Mouse (Mus musculus) kidney, embryonic 14.5 days (tissue): ENCODE results near the gene Zfp526. TPM values are rescaled to one million over a fixed set of nuclear protein-coding genes. Genes with fewer than 3 reads are reported as not detected.

Experiments used
- ATAC-seq: fragments of 200-750 bp; cut with Nextera tagmentation; 2 replicates; pipeline ENCODE4 v1.8.0; 2017; ENCODE audit warnings: moderate number of reproducible peaks, mild to moderate bottlenecking, moderate TSS enrichment, moderate library complexity; ENCODE audit not compliant: low FRiP score, low TSS enrichment
- H3K27ac ChIP-seq: fragments of 300-500 bp; sonication (generic); 2 replicates; pipeline ENCODE4 v1.5.1; 2014; ENCODE audit warnings: low read depth, mild to moderate bottlenecking, low read length, moderate library complexity, mixed read lengths
- H3K27me3 ChIP-seq: fragments of 300-500 bp; sonication (generic); 2 replicates; pipeline ENCODE4 v1.6.1; 2014; ENCODE audit warnings: mild to moderate bottlenecking, low read length; ENCODE audit not compliant: control insufficient read depth, insufficient read depth
- H3K36me3 ChIP-seq: fragments of 300-500 bp; sonication (generic); 2 replicates; pipeline ENCODE4 v1.6.1; 2014; ENCODE audit warnings: low read length, mixed read lengths; ENCODE audit not compliant: control insufficient read depth, insufficient read depth
- H3K4me1 ChIP-seq: fragments of 300-500 bp; sonication (generic); 2 replicates; pipeline ENCODE4 v1.6.1; 2014; ENCODE audit warnings: low read length, mixed read lengths; ENCODE audit not compliant: control insufficient read depth, insufficient read depth
- H3K4me2 ChIP-seq: fragments of 300-500 bp; sonication (generic); replicated peaks from 2 replicates; pipeline ENCODE4 v1.6.1; 2014; ENCODE audit warnings: low read depth, mild to moderate bottlenecking, low read length
- H3K4me3 ChIP-seq: fragments of 300-500 bp; sonication (generic); 2 replicates; pipeline ENCODE4 v1.5.1; 2014; ENCODE audit warnings: mild to moderate bottlenecking, low read length
- H3K9ac ChIP-seq: fragments of 300-500 bp; sonication (generic); 2 replicates; pipeline ENCODE4 v1.6.1; 2014; ENCODE audit warnings: low read depth, mild to moderate bottlenecking, low read length, moderate library complexity
- H3K9me3 ChIP-seq: fragments of 300-500 bp; sonication (generic); 2 replicates; pipeline ENCODE4 v1.6.1; 2016; ENCODE audit warnings: low read length; ENCODE audit not compliant: control insufficient read depth
- WGBS: fragments of 180-500 bp; shearing (Covaris S2); extraction: QIAGEN DNeasy Blood & Tissue Kit; methylation state at CpG from one replicate; pipeline ENCODE4 v1.1.7; 2014; 5-methylcytosine and 5-hydroxymethylcytosine counted together
- polyA plus RNA-seq: library from polyadenylated mRNA; unstranded; fragments of >200 nt; fragmentation: Nextera tagmentation; extraction: Ambion mirVana; gene quantifications from 2 replicates; pipeline ENCODE4 v1.2.1, GENCODE M21; 2014

Gene Zfp526
- polyA plus RNA-seq, 1 experiment from 2014 or later, result 4.2 TPM

DNA sequence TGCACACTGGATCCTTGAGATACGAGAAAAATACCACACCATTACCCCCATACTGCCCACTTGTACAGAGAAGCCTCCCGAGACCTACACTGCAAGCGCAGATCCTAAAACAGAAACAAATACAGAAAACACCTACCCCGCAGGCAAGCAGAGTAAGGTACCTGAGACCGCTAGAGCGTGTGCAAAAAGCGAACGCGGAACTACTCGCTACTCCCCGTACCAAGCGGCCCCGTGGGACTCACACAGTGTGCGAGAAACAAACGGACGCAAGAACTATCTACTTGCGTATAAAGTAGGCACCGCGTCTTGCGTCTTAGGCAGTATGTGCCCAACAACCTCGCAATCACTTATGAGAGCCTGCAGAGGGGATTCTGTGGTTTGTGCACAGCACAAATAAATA is 39.4 kb upstream of the Zfp526 start:
- 7% methylated on average over 21 of the region's 21 CpGs for WGBS
- H3K27me3 ChIP-seq, result peaks cover 64% of the 10 kb centered on the region
- H3K4me2 ChIP-seq, result no peak overlapping the region; the same call in 1 of the 2 replicates
- no peaks in the 10 kb centered on the region for H3K9me3 ChIP-seq
- 0 out of 2 replicates have a peak, but pooled peaks cover 3% of the 10 kb centered on the region for H3K4me1 ChIP-seq
- H3K4me3 ChIP-seq, result no peak overlapping the region; the same call in 1 of the 2 replicates
- no peak for ATAC-seq
- no peak overlapping the region for H3K27ac ChIP-seq
- no peaks in the 10 kb centered on the region for H3K36me3 ChIP-seq
- H3K9ac ChIP-seq, result no peak overlapping the region

DNA sequence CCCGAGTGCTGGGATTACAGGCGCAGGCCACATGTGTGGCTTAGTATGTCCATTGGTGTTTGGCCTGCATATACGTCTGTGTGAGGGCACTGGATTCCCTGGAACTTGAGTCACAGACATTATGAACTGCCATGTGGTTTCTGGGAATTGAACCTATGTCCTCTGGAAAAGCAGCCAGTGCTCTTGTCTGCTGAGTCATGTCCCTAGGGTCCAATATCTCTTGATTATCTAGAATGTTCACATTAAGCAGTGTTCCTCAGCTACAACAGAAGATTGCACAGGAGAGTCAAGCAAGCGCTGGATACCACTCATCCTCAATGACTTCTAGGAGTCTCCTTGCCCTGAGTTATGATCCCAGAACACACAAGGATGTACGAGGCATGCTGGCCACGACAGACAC is 37.1 kb upstream of the Zfp526 start:
- no peak overlapping the region for H3K4me2 ChIP-seq
- no peaks in the 10 kb centered on the region for H3K36me3 ChIP-seq
- H3K4me1 ChIP-seq, result 0 out of 2 replicates have a peak, but pooled peaks cover 3% of the 10 kb centered on the region
- H3K9ac ChIP-seq, result no peak overlapping the region
- no peaks in the 10 kb centered on the region for H3K9me3 ChIP-seq
- H3K27me3 ChIP-seq, result peaks cover 42% of the 10 kb centered on the region
- no peak overlapping the region for H3K4me3 ChIP-seq
- H3K27ac ChIP-seq, result no peak overlapping the region
- no peak for ATAC-seq
- WGBS, result 76% methylated on average over 6 of the region's 6 CpGs

DNA sequence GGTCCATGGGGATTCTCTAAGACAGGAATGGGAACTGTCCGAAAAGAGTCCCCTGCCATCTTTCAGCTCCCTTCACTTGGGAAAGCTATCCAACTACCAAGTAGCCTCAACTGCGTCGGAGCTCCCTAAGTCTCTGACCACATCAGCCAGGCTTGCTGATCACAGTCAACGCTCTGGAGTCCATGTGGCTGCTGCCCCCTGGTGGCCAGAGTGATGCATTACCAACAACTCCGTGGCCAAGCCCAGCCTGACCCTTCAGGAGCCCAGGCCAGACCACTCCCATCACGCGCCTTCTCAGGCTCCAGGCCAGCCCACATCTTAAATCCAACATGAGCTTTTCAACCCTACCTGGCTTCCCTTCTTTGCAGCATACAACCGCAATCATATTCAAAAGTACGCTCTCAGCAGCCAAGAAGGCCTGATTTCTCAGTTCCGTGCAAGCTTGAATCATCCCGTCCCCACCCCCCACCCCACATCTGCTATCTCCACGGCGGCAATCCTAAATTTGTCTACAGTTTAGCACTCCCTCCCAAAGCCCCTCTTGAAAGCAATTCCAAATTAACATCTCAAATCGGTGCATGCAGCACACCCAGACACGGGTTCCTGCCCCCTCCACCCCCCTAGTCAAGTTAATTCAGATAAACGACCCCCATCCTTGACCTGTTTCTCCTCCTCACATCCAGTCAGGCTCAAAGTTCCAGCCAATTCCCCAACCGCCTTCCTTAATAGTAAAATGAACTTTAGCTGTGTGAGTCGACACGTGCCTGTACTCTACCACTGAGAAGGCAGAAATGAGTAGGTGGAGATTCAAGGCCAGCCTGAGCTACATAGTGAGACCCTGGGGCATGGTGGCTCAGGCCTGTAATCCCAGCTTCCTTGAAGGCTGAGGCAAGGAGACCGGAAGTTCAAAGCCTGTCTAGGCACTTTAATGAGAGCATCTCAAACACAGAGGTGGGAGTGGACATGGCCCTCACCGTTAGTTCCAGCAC is 33.3 kb upstream of the Zfp526 start:
- Histone ChIP-seq H3K27me3 (peaks cover 6% of the 10 kb centered on the region; the same call in 1 of the 2 replicates), H3K4me1 (no peaks in the 10 kb centered on the region), H3K9ac (no peak overlapping the region), H3K27ac (no peak overlapping the region), H3K36me3 (no peaks in the 10 kb centered on the region), H3K4me3 (no peak overlapping the region), H3K9me3 (no peaks in the 10 kb centered on the region), H3K4me2 (no peak overlapping the region)
- peak; percentile 91 for ATAC-seq
- 25% methylated on average over 21 of the region's 21 CpGs for WGBS

DNA sequence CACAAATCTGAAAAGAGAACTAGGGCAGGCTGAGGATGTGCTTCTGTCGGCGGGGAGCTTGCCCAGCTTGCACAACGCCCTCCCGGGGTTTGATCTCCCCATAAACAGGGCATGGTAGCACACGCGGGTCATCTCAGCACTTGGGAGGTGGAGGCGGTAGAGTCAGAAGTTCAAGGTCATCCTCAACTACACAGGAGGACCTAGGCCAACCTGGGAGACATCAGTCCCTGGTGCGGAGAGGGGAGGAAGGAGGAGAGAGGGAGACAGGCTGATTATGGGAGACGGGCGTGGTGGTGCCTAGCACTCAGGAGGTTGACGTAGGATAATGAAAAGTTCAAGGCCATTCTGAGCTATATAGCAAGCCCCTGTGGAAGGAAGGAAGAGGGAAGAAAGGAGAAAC is 30.4 kb upstream of the Zfp526 start:
- H3K9ac ChIP-seq, result no peak overlapping the region
- no peaks in the 10 kb centered on the region for H3K4me1 ChIP-seq
- no peaks in the 10 kb centered on the region for H3K27me3 ChIP-seq
- no peak for ATAC-seq
- no peak overlapping the region for H3K27ac ChIP-seq
- H3K4me3 ChIP-seq, result no peak overlapping the region
- no peaks in the 10 kb centered on the region for H3K9me3 ChIP-seq
- no peak overlapping the region for H3K4me2 ChIP-seq
- WGBS, result 87% methylated on average over 11 of the region's 11 CpGs
- H3K36me3 ChIP-seq, result no peaks in the 10 kb centered on the region

DNA sequence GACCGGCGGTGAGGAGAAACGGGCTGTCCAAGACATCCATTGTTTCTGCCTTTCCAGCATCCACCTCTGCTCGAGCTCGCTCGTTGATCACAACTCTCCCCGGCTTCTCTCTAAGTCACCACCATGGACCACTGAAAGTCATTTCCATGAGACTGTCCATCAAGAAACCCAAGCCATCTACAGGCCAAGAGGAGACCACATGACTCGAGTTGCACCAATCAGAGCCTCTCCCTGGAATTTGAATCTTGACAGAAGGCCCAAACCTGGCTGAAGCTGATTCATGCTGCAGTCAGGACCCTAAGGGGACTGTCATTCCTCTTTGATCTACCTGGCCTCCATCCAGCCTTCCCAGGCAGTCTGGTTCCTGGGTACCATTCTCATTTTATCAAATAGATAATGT is 29.1 kb upstream of the Zfp526 start:
- H3K4me2 ChIP-seq, result no peak overlapping the region
- 77% methylated on average over 8 of the region's 8 CpGs for WGBS
- H3K27ac ChIP-seq, result no peak overlapping the region
- no peaks in the 10 kb centered on the region for H3K36me3 ChIP-seq
- H3K27me3 ChIP-seq, result no peaks in the 10 kb centered on the region
- no peak for ATAC-seq
- no peaks in the 10 kb centered on the region for H3K9me3 ChIP-seq
- no peaks in the 10 kb centered on the region for H3K4me1 ChIP-seq
- no peak overlapping the region for H3K9ac ChIP-seq
- H3K4me3 ChIP-seq, result no peak overlapping the region

DNA sequence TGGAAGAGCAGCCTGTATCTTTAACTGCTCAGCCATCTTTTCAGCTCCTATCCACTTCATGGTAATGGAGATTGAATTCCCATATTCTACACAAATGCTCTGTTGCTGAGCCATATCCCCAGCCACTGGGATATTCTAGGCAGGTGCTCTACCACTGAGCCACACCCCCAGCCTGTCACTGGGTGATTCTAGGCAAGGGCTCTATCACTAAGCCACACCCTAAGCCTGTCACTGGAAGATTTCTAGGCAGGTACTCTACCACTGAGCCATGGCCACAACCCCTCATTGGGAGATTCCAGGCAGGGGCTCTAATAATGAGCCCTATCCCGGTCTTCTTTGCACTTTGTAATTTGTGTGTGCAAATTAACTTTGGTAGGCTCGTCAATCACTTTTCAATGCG is 26.1 kb upstream of the Zfp526 start:
- H3K4me1 ChIP-seq, result no peaks in the 10 kb centered on the region
- H3K4me3 ChIP-seq, result no peak overlapping the region
- no peaks in the 10 kb centered on the region for H3K9me3 ChIP-seq
- no peak for ATAC-seq
- H3K27me3 ChIP-seq, result no peaks in the 10 kb centered on the region
- no peak overlapping the region for H3K27ac ChIP-seq
- no peak overlapping the region for H3K4me2 ChIP-seq
- H3K36me3 ChIP-seq, result no peaks in the 10 kb centered on the region
- WGBS, result 77% methylated on average over 3 of the region's 3 CpGs
- no peak overlapping the region for H3K9ac ChIP-seq

DNA sequence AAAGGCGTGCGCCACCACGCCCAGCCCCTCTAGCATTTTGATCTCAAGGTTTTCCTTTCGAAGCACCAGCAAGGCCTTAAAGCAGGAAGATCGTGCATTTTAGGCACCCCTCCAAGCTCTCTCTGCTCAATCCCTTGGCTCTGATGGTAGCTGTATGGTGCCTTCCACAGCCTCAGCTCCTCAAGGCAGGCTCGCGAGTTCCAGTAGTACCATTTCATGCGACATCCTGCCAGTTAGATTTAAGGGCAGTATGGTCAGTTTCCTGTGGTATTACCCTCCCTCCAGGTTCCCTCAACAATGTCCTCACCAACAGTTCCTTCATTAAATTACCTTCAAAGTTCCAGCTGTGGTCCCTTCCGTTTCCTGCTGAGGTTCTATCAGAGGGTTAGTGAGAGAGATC is 25.1 kb upstream of the Zfp526 start:
- Histone ChIP-seq H3K4me1 (no peaks in the 10 kb centered on the region), H3K9me3 (no peaks in the 10 kb centered on the region), H3K27ac (no peak overlapping the region), H3K27me3 (no peaks in the 10 kb centered on the region), H3K36me3 (no peaks in the 10 kb centered on the region), H3K9ac (no peak overlapping the region), H3K4me2 (no peak overlapping the region), H3K4me3 (no peak overlapping the region)
- WGBS, result 84% methylated on average over 9 of the region's 9 CpGs
- no peak for ATAC-seq

DNA sequence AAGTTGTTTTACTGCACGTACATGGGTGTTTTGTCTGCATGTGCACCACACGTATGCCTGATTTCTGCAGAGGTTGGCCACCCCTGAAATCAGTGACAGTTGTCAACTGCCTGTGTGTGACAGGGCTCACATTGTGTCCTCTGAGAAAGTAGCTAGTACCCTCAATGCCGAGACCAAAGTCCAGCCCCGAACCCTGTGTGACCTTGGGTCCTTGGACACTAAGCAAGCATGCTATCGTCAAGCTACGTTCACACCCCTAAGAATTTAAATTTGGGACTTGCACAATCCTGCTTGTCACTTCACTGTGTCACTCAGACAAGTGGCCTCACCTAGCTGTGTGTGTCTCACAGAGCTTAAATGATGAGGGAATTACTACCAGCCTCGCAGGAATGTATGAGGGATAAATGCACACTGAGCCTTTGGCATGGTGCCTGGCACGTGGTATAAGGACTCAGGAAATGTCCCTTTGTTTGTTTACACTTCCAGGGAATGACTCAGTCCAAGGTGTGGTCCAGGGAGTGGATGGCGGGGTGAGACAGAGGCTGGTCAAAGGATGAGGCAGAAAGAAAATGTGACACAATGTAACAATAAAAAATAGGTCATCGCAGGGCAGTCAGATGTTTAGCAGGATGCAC is 23.7 kb upstream of the Zfp526 start:
- Histone ChIP-seq H3K9me3 (no peaks in the 10 kb centered on the region), H3K4me3 (no peak overlapping the region), H3K4me1 (no peaks in the 10 kb centered on the region), H3K36me3 (peaks cover 4% of the 10 kb centered on the region; the same call in 1 of the 2 replicates), H3K4me2 (no peak overlapping the region), H3K9ac (no peak overlapping the region), H3K27ac (no peak overlapping the region), H3K27me3 (no peaks in the 10 kb centered on the region)
- 64% methylated on average over 10 of the region's 10 CpGs for WGBS
- ATAC-seq, result no peak

DNA sequence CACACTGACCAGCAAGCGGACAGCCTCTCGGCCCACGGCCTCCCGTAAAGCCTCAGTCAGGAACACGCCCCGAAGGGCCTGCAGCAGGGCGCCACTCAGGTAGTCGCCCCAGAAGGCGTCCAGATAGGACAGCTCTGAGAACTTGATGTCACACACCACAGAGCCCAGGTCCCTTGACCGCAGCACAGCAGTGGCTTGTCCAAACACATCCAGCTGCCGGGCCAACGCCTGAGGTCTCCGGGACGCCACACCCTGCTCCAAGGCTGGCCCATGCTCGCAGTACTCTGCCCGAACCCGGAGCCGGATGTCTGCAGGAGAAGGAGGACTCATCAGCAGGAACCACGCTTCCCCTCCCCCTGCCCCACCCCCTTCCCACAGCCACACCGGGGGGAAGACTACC is 17.6 kb upstream of the Zfp526 start:
- 0 out of 2 replicates have a peak, but pooled peaks cover under 1% of the 10 kb centered on the region for H3K4me1 ChIP-seq
- no peaks in the 10 kb centered on the region for H3K9me3 ChIP-seq
- WGBS, result 80% methylated on average over 20 of the region's 20 CpGs
- H3K27ac ChIP-seq, result no peak overlapping the region
- no peak overlapping the region for H3K4me3 ChIP-seq
- peaks cover 13% of the 10 kb centered on the region; the same call in 1 of the 2 replicates for H3K36me3 ChIP-seq
- H3K27me3 ChIP-seq, result no peaks in the 10 kb centered on the region
- ATAC-seq, result no peak
- H3K9ac ChIP-seq, result no peak overlapping the region
- H3K4me2 ChIP-seq, result no peak overlapping the region
